Mouse (Mus musculus) splenic B cell, adult 2 months (primary cell): ENCODE results near the gene Gm10681.
"Not testable (repeated sequence)": the region's sequence is repeated elsewhere in the genome, so short reads cannot be mapped to it uniquely, and the experiment has no call there.

Experiments
- DNase-seq: peaks from one replicate; pipeline ENCODE4 v3.0.0-alpha.2; 2011; ENCODE audit warnings: low read depth, low spot score
- H3K27me3 ChIP-seq: 2 replicates; pipeline ENCODE4 v1.6.1; 2012; ENCODE audit warnings: mild to moderate bottlenecking, low read length, moderate library complexity, mixed read lengths; ENCODE audit not compliant: control insufficient read depth, poor library complexity, insufficient read depth, severe bottlenecking
- H3K36me3 ChIP-seq: 2 replicates; pipeline ENCODE4 v1.6.1; 2012; ENCODE audit warnings: mild to moderate bottlenecking, low read length, moderate library complexity, mixed read lengths; ENCODE audit not compliant: control insufficient read depth, poor library complexity, insufficient read depth, severe bottlenecking

Gm10681 gene

GRCm38 (mm10) chr3:98588707-98589106 lies at the start of gene Gm10681:
Gm10681 (minus strand) TSS chr3:98588807.
- DNase-seq: no peak
- Histone ChIP-seq H3K36me3 (no peaks in the 10 kb centered on the region), H3K27me3 (no peaks in the 10 kb centered on the region)

- DNase-seq: no peak
- Histone ChIP-seq H3K36me3 (no peaks in the 10 kb centered on the region), H3K27me3 (no peaks in the 10 kb centered on the region)
Measured at GRCm38 (mm10) chr3:98635145-98635544, 46.5 kb upstream of the Gm10681 start.

GRCm38 (mm10) chr3:98630152-98630551 lies 41.5 kb upstream of the Gm10681 start, which contains the start of gene Hsd3b5:
Hsd3b5 (minus strand) TSS chr3:98630252.
- DNase-seq: no peak
- no peaks in the 10 kb centered on the region for H3K27me3 ChIP-seq
- H3K36me3 ChIP-seq: no peaks in the 10 kb centered on the region

- Histone ChIP-seq H3K36me3 (no peaks in the 10 kb centered on the region), H3K27me3 (no peaks in the 10 kb centered on the region)
- no peak for DNase-seq
Measured at GRCm38 (mm10) chr3:98629633-98630032, 41.0 kb upstream of the Gm10681 start.

- DNase-seq, H3K36me3 ChIP-seq, H3K27me3 ChIP-seq: not testable (repeated sequence)
Measured at GRCm38 (mm10) chr3:98616786-98617185, 28.2 kb upstream of the Gm10681 start.

- not testable (repeated sequence) for H3K27me3 ChIP-seq, DNase-seq, H3K36me3 ChIP-seq
Measured at GRCm38 (mm10) chr3:98616244-98616643, 27.6 kb upstream of the Gm10681 start.

- not testable (repeated sequence) for H3K36me3 ChIP-seq, H3K27me3 ChIP-seq, DNase-seq
Measured at GRCm38 (mm10) chr3:98614406-98614927, 25.9 kb upstream of the Gm10681 start.

- no peak for DNase-seq
- no peaks in the 10 kb centered on the region for H3K27me3 ChIP-seq
- no peaks in the 10 kb centered on the region for H3K36me3 ChIP-seq
Measured at GRCm38 (mm10) chr3:98613963-98614362, 25.4 kb upstream of the Gm10681 start.

GRCm38 (mm10) chr3:98613540-98613939 lies 24.9 kb upstream of the Gm10681 start:
- DNase-seq, H3K27me3 ChIP-seq, H3K36me3 ChIP-seq: not testable (repeated sequence)

- no peaks in the 10 kb centered on the region for H3K36me3 ChIP-seq
- no peaks in the 10 kb centered on the region for H3K27me3 ChIP-seq
- DNase-seq: no peak
Measured at GRCm38 (mm10) chr3:98587721-98588120, 886 bp downstream of the Gm10681 start.

GRCm38 (mm10) chr3:98582622-98583021 lies 6.0 kb downstream of the Gm10681 start:
- not testable (repeated sequence) for H3K27me3 ChIP-seq, DNase-seq, H3K36me3 ChIP-seq

- H3K36me3 ChIP-seq, DNase-seq, H3K27me3 ChIP-seq: not testable (repeated sequence)
Measured at GRCm38 (mm10) chr3:98582202-98582601, 6.4 kb downstream of the Gm10681 start.

GRCm38 (mm10) chr3:98581024-98581423 lies 7.6 kb downstream of the Gm10681 start:
- H3K27me3 ChIP-seq, H3K36me3 ChIP-seq, DNase-seq: not testable (repeated sequence)

GRCm38 (mm10) chr3:98567717-98568116 lies 20.9 kb downstream of the Gm10681 start:
- not testable (repeated sequence) for H3K27me3 ChIP-seq, H3K36me3 ChIP-seq, DNase-seq

- not testable (repeated sequence) for H3K36me3 ChIP-seq, H3K27me3 ChIP-seq, DNase-seq
Measured at GRCm38 (mm10) chr3:98564894-98565293, 23.7 kb downstream of the Gm10681 start.

- not testable (repeated sequence) for DNase-seq, H3K36me3 ChIP-seq, H3K27me3 ChIP-seq
Measured at GRCm38 (mm10) chr3:98563831-98564230, 24.8 kb downstream of the Gm10681 start.
